Mouse (Mus musculus): ENCODE measurements around the gene Xpo4. TPM values are rescaled to one million over a fixed set of nuclear protein-coding genes. Genes with fewer than 3 reads are reported as not detected.

Xpo4 gene
- polyA plus RNA-seq, 1 experiment from 2014 or later = 33.6 TPM

DNA sequence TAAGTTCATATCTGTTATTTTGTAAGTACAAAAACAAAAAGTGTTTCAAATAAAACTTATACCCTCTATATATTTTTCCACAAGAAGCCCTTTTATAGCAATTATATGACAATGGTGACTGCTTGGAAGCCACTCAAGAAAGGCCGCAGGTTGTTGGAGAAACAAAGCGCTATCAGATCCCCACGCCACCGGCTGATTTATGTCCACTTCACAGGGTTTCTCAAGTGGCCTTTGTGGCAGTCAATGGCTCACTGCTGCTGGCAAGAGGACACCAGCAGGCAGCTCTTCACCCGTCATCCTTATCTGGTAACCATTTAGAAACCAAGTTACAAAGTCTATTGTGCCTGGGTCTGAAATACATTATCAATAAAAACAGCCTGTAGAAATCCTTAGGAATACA is 31.1 kb downstream of the Xpo4 start:
- peaks cover 13% of the 10 kb centered on the region for H3K36me3 ChIP-seq
- WGBS = 71% methylated on average over 5 of the region's 5 CpGs
- no peak overlapping the region for H3K4me2 ChIP-seq
- no peak overlapping the region for H3K9ac ChIP-seq (replicated peaks)
- H3K27ac ChIP-seq = no peak overlapping the region
- H3K4me3 ChIP-seq (replicated peaks) = no peak overlapping the region
- no peaks in the 10 kb centered on the region for H3K9me3 ChIP-seq
- no peaks in the 10 kb centered on the region for H3K4me1 ChIP-seq (replicated peaks)
- H3K27me3 ChIP-seq = no peaks in the 10 kb centered on the region
- ATAC-seq (ENCODE audit: insufficient number of reproducible peaks, insufficient read depth, low FRiP score, low TSS enrichment, low read depth) = no peak

- no peak overlapping the region for H3K4me2 ChIP-seq
- WGBS = 79% methylated on average over 4 of the region's 4 CpGs
- no peak overlapping the region for H3K9ac ChIP-seq (replicated peaks)
- H3K4me1 ChIP-seq (replicated peaks) = no peaks in the 10 kb centered on the region
- no peak overlapping the region for H3K27ac ChIP-seq
- H3K9me3 ChIP-seq = no peaks in the 10 kb centered on the region
- H3K27me3 ChIP-seq = no peaks in the 10 kb centered on the region
- no peak for ATAC-seq (ENCODE audit: insufficient number of reproducible peaks, insufficient read depth, low FRiP score, low TSS enrichment, low read depth)
- H3K36me3 ChIP-seq = peaks cover 40% of the 10 kb centered on the region
- no peak overlapping the region for H3K4me3 ChIP-seq (replicated peaks)
These were observed 35.6 kb downstream of the Xpo4 start for GRCm38 (mm10) chr14:57629595-57629994.

DNA sequence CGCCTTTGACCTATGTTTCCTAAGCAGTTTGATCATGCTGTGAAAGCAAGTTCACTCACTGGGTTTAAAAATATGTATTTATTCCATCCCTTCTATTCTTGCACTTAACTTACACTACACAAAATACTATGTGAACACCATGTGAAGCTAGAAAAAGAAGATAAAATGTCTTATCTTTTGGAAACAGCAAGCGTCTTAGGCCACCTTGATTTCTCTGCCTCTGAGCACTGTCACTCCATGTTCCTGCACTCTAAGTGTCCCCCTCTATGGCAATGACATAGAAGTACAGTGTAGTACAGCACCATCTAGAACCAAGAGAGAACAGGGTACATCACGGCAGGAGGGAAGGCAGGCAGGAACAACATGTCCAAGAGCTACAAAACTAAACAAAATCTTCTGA is 42.3 kb downstream of the Xpo4 start:
- Histone ChIP-seq H3K27me3 (no peaks in the 10 kb centered on the region), H3K36me3 (peaks cover 45% of the 10 kb centered on the region), H3K4me1 (replicated peaks) (no peaks in the 10 kb centered on the region), H3K27ac (no peak overlapping the region), H3K9ac (replicated peaks) (no peak overlapping the region), H3K4me2 (no peak overlapping the region), H3K4me3 (replicated peaks) (no peak overlapping the region), H3K9me3 (no peaks in the 10 kb centered on the region)
- 86% methylated on average over 3 of the region's 3 CpGs for whole genome bisulfite sequencing
- ATAC-seq (ENCODE audit: insufficient number of reproducible peaks, insufficient read depth, low FRiP score, low TSS enrichment, low read depth) = no peak

- Histone ChIP-seq H3K36me3 (peaks cover 38% of the 10 kb centered on the region), H3K4me3 (replicated peaks) (no peak overlapping the region), H3K4me2 (no peak overlapping the region), H3K9me3 (no peaks in the 10 kb centered on the region), H3K9ac (replicated peaks) (no peak overlapping the region), H3K27me3 (no peaks in the 10 kb centered on the region), H3K4me1 (replicated peaks) (no peaks in the 10 kb centered on the region), H3K27ac (no peak overlapping the region)
- ATAC-seq (ENCODE audit: insufficient number of reproducible peaks, insufficient read depth, low FRiP score, low TSS enrichment, low read depth) = no peak
- WGBS = 72% methylated on average over 4 of the region's 4 CpGs
These were observed 43.5 kb downstream of the Xpo4 start for GRCm38 (mm10) chr14:57621699-57622098.

- Histone ChIP-seq H3K4me2 (no peak overlapping the region), H3K9ac (replicated peaks) (no peak overlapping the region), H3K27me3 (no peaks in the 10 kb centered on the region), H3K9me3 (no peaks in the 10 kb centered on the region), H3K36me3 (peaks cover 30% of the 10 kb centered on the region), H3K4me1 (replicated peaks) (no peaks in the 10 kb centered on the region), H3K4me3 (replicated peaks) (no peak overlapping the region), H3K27ac (no peak overlapping the region)
- 50% methylated on average over 4 of the region's 4 CpGs for WGBS
- no peak for ATAC-seq (ENCODE audit: insufficient number of reproducible peaks, insufficient read depth, low FRiP score, low TSS enrichment, low read depth)
These were observed 44.5 kb downstream of the Xpo4 start for GRCm38 (mm10) chr14:57620598-57621236.

DNA sequence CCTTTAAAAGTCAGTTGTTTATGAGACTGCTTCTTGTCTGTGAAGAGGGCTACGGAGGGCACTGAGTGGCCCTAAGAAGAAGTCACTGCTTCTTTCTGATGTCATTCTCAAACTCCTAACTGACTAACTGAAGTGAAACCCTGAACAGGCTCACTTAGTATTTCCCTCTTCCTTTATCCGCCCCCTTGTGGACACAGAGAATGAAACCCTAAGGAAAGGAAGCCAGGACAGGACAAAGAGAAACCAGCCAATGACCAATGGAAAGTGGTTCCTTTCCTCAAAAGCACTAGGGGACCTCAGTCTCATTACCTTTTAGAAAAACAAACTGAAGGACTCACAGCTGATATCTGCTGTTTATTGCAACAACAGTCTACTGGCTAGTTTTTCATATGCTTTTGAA is 45.7 kb downstream of the Xpo4 start:
- H3K36me3 ChIP-seq = peaks cover 24% of the 10 kb centered on the region; the same call in 1 of the 2 replicates
- 57% methylated on average over 2 of the region's 2 CpGs for WGBS
- ATAC-seq (ENCODE audit: insufficient number of reproducible peaks, insufficient read depth, low FRiP score, low TSS enrichment, low read depth) = no peak

DNA sequence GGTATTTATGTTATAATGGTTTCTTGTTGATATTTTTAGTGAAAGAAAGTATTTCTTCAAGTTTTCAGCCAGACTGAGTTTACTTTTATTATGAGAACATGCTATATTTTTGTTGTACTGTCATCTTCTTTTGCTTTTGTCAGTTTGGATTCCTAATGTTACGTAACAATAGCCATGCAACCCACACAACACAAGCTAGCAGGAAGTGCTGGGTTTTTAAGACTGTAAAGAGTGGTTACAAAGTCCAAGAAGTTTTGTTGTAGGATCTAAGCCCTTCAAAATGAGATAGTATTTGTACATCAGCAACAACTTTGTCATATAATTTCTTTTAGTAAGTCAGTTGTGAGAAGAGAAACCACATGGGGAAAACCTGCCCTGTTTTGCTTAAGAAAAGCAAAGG is 47.6 kb downstream of the Xpo4 start:
- Histone ChIP-seq H3K9me3 (no peaks in the 10 kb centered on the region), H3K36me3 (peaks cover 15% of the 10 kb centered on the region; the same call in 1 of the 2 replicates), H3K9ac (replicated peaks) (no peak overlapping the region), H3K4me1 (replicated peaks) (no peaks in the 10 kb centered on the region), H3K4me2 (no peak overlapping the region), H3K4me3 (replicated peaks) (no peak overlapping the region), H3K27ac (no peak overlapping the region), H3K27me3 (no peaks in the 10 kb centered on the region)
- WGBS = 89% methylated on average over 1 of the region's 1 CpGs
- ATAC-seq (ENCODE audit: insufficient number of reproducible peaks, insufficient read depth, low FRiP score, low TSS enrichment, low read depth) = no peak

More for the DNA sequence above, 45.7 kb downstream of the Xpo4 start:
- H3K4me2 ChIP-seq = no peak overlapping the region
- no peaks in the 10 kb centered on the region for H3K4me1 ChIP-seq (replicated peaks)
- H3K4me3 ChIP-seq (replicated peaks) = no peak overlapping the region
- no peak overlapping the region for H3K27ac ChIP-seq
- no peak overlapping the region for H3K9ac ChIP-seq (replicated peaks)
- no peaks in the 10 kb centered on the region for H3K27me3 ChIP-seq
- no peaks in the 10 kb centered on the region for H3K9me3 ChIP-seq

DNA sequence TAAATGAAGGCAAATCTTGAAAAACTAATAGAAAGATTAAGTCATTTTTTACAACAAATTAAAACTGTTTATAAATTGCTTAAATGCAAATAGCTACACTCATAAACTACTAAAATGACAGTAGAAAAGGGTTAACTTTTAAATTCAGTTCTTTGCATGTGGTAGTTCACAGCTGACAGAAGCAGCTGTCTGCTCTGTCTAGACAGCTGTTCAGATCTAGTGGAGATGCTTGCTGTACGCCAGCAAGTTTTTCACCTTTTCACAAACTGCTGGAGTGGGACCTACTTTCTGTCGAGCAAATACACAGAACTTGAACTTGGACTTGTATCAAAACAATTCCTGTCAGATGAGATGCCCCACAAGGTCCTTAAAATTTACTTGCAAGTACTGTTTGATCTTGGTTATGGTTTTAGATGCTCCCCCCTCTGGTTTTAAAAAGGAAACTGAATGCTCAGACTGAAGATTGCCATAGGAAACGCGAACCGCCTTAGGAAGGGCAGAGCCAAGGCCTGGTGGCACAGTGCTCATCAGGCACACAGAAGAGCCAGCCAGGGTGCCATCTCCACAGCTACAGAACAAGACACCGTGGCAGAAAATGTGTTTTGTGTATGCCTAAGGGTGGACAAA is 48.8 kb downstream of the Xpo4 start:
- Histone ChIP-seq H3K27me3 (no peaks in the 10 kb centered on the region), H3K9ac (replicated peaks) (no peak overlapping the region), H3K4me3 (replicated peaks) (no peak overlapping the region), H3K4me1 (replicated peaks) (peaks cover under 1% of the 10 kb centered on the region; the same call in 1 of the 2 replicates), H3K27ac (0 out of 2 replicates have a peak overlapping the region, but pooled peaks have one; percentile 35), H3K4me2 (no peak overlapping the region), H3K9me3 (no peaks in the 10 kb centered on the region), H3K36me3 (peaks cover 6% of the 10 kb centered on the region; the same call in 1 of the 2 replicates)
- 88% methylated on average over 6 of the region's 6 CpGs for WGBS
- ATAC-seq (ENCODE audit: insufficient number of reproducible peaks, insufficient read depth, low FRiP score, low TSS enrichment, low read depth) = no peak

DNA sequence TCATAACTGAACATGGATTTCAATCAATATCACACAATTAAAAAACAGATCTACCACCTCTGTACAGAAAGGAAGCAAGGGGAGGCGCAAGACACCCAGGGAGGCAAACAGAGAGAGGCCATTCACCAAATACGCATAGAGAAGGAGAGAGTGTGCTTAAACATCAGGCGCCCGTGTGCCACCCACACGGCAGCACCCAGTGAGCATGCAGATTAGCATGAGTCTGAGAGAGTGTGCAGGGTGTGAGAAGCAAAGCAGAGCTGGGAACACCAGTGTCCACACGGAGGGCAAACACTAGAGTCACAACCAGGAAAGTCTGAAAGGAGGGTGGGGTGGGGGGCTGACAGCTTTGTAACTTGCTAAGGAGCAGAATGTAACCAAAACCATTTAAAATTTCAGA is 49.4 kb downstream of the Xpo4 start:
- 86% methylated on average over 6 of the region's 6 CpGs for WGBS
- Histone ChIP-seq H3K27ac (no peak overlapping the region), H3K36me3 (peaks cover 6% of the 10 kb centered on the region; the same call in 1 of the 2 replicates), H3K9ac (replicated peaks) (no peak overlapping the region), H3K4me3 (replicated peaks) (no peak overlapping the region), H3K4me2 (no peak overlapping the region), H3K9me3 (no peaks in the 10 kb centered on the region), H3K27me3 (no peaks in the 10 kb centered on the region), H3K4me1 (replicated peaks) (peaks cover 4% of the 10 kb centered on the region; the same call in 1 of the 2 replicates)
- no peak for ATAC-seq (ENCODE audit: insufficient number of reproducible peaks, insufficient read depth, low FRiP score, low TSS enrichment, low read depth)

DNA sequence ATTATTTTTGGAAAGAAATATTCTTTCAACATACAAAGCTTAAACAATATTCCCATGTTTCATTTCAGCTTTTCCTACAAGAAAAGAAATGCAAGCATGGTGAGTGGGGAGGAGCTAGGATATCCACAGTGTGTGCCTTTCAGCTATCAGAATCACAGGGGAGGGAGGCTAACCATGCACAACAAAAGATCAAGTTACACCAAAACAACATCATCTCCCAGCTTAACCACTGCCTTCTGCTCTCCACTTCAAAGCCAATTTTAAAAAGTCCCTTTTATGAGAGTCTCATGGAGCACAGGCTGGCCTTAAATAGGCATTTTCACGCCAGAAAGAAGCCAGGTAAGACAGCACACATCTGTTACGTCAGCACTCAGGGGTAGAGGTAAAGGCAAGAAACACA is 54.2 kb downstream of the Xpo4 start:
- Histone ChIP-seq H3K9ac (replicated peaks) (no peak overlapping the region), H3K4me3 (replicated peaks) (no peak overlapping the region), H3K4me2 (no peak overlapping the region), H3K9me3 (no peaks in the 10 kb centered on the region), H3K4me1 (replicated peaks) (peaks cover 12% of the 10 kb centered on the region), H3K27me3 (no peaks in the 10 kb centered on the region), H3K36me3 (peaks cover 5% of the 10 kb centered on the region; the same call in 1 of the 2 replicates), H3K27ac (no peak overlapping the region)
- no peak for ATAC-seq (ENCODE audit: insufficient number of reproducible peaks, insufficient read depth, low FRiP score, low TSS enrichment, low read depth)
- 25% methylated on average over 2 of the region's 2 CpGs for WGBS

- Histone ChIP-seq H3K27ac (no peak overlapping the region), H3K27me3 (no peaks in the 10 kb centered on the region), H3K9ac (replicated peaks) (no peak overlapping the region), H3K9me3 (no peaks in the 10 kb centered on the region), H3K4me1 (replicated peaks) (peaks cover 12% of the 10 kb centered on the region), H3K4me3 (replicated peaks) (no peak overlapping the region), H3K4me2 (no peak overlapping the region), H3K36me3 (peaks cover 5% of the 10 kb centered on the region; the same call in 1 of the 2 replicates)
- WGBS = 76% methylated on average over 4 of the region's 4 CpGs
- no peak for ATAC-seq (ENCODE audit: insufficient number of reproducible peaks, insufficient read depth, low FRiP score, low TSS enrichment, low read depth)
These were observed 55.4 kb downstream of the Xpo4 start for GRCm38 (mm10) chr14:57609816-57610329.
